Comparison of ENCODE assay signal across 8 mouse cellular contexts in the genomic region with DNA sequence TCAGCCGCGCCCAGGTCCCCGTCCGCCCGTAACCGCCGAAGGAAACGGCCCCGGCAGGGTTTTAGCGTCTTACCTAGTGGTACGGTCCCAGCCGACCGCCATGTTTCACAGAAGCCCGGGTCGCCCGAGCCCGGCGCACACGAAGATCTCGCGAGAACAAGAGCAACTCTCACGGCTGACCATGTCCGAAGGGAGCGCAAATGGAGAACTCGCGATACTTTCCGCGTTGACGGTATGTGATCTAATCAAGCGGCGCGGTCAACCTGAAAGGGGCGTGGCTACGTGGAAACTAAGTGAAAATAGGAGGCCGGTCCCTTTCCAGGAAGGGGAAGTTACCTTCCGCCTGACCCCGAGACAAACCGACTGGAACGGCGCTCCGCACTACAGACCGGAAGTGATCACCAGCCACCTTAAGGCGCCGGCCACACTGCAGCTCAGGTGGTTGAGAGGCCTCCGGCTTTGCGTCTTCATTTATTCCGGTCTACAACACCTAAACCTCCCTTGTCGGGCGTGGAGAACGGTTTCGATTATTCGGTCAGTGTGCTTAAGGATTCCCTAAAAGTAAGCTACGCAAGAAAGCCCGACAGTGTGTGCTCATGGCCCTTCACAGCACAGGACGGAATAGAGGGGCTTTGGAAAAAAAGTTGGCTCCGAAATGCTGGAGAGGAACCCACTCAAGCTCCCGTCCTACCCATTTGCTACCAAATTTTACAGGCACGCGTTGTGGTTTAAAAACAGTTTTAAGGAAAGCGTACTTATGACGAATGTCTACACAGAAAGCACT. TPM values are rescaled to one million over a fixed set of nuclear protein-coding genes. Genes with fewer than 3 reads are reported as not detected.
DNase-seq lines count a peak whose midpoint lies in the region; ATAC-seq and TF ChIP-seq lines count a peak whose summit lies in the region.

A gene (minus strand): TSS at position 478 of the 784 bp plus-strand sequence.

- H3K27me3 ChIP-seq in MEL (ENCODE audit: control insufficient read depth in 1 of 2, insufficient read depth in 2 of 2, low read length in 2 of 2): no peaks in the 10 kb centered on the region
- H3K27me3 ChIP-seq in cerebellum, adult 2 months (ENCODE audit: control insufficient read depth, insufficient read depth, low read length): no peaks in the 10 kb centered on the region
- no peaks in the 10 kb centered on the region for H3K27me3 ChIP-seq in forebrain, postnatal 0 days (ENCODE audit: insufficient read depth, low read length)
- no peaks in the 10 kb centered on the region for H3K27me3 ChIP-seq in lung, embryonic 15.5 days

- peak within 1 kb of the TSS; percentile 61 for H3K4me2 ChIP-seq in forebrain, postnatal 0 days (ENCODE audit: low read depth)
- H3K4me2 ChIP-seq in lung, embryonic 15.5 days: peak within 1 kb of the TSS; percentile 71

- TF ChIP-seq EP300 in MEL (IDR thresholded peaks at IDR 0.05; ENCODE audit: low read depth in 1 of 2, low read length in 2 of 2): peak; percentile 11 to 46; a peak in 2 of 4 replicates

- peak within 1 kb of the TSS; percentile 75 for H3K27ac ChIP-seq in MEL (ENCODE audit: control insufficient read depth, low read depth, low read length)
- peak within 1 kb of the TSS; percentile 24 for H3K27ac ChIP-seq in cerebellum, adult 2 months (ENCODE audit: insufficient read depth, low read length)
- peak within 1 kb of the TSS; percentile 85 for H3K27ac ChIP-seq in forebrain, postnatal 0 days (ENCODE audit: low read depth, low read length)
- peak within 1 kb of the TSS; percentile 81 for H3K27ac ChIP-seq in lung, embryonic 15.5 days

- H3K36me3 ChIP-seq in MEL (ENCODE audit: control insufficient read depth in 1 of 2, insufficient read depth in 2 of 2, low read length in 2 of 2): peaks cover 2 to 24% of the 10 kb centered on the region in 2 experiments; a peak in 3 of 4 replicates
- H3K36me3 ChIP-seq in forebrain, postnatal 0 days (ENCODE audit: insufficient read depth): no peaks in the 10 kb centered on the region
- H3K36me3 ChIP-seq in lung, embryonic 15.5 days: no peaks in the 10 kb centered on the region

- H3K9ac ChIP-seq in MEL (ENCODE audit: control insufficient read depth, low read depth, low read length, poor library complexity, severe bottlenecking): peak within 1 kb of the TSS; percentile 89
- peak within 1 kb of the TSS; percentile 92 for H3K9ac ChIP-seq in forebrain, postnatal 0 days
- H3K9ac ChIP-seq in lung, embryonic 15.5 days: peak within 1 kb of the TSS; percentile 99

- peaks cover 0 to 6% of the 10 kb centered on the region in 2 experiments; a peak in 2 of 4 replicates for H3K4me1 ChIP-seq in MEL (ENCODE audit: control insufficient read depth in 1 of 2, insufficient read depth in 2 of 2, low read length in 2 of 2)
- no peaks in the 10 kb centered on the region for H3K4me1 ChIP-seq in cerebellum, adult 2 months (ENCODE audit: control insufficient read depth, insufficient read depth, low read length)
- peaks cover 4% of the 10 kb centered on the region; the same call in 1 of the 2 replicates for H3K4me1 ChIP-seq in forebrain, postnatal 0 days (ENCODE audit: insufficient read depth)
- H3K4me1 ChIP-seq in lung, embryonic 15.5 days: peaks cover 17% of the 10 kb centered on the region

- H3K9me3 ChIP-seq in MEL (replicated peaks; ENCODE audit: insufficient read depth, low read length): no peaks in the 10 kb centered on the region
- H3K9me3 ChIP-seq in forebrain, postnatal 0 days (ENCODE audit: low read length): no peaks in the 10 kb centered on the region
- H3K9me3 ChIP-seq in lung, embryonic 15.5 days: no peaks in the 10 kb centered on the region

- no peak for TF ChIP-seq CTCF in MEL (IDR thresholded peaks at IDR 0.05 in 2 of 3, conservative IDR thresholded peaks at IDR 0.05 in 1 of 3; ENCODE audit: control insufficient read depth in 1 of 3, insufficient read depth in 1 of 3, low read depth in 2 of 3, low read length in 3 of 3, poor library complexity in 1 of 3, severe bottlenecking in 1 of 3)
- no peak for TF ChIP-seq CTCF in cerebellum, adult 2 months (IDR thresholded peaks at IDR 0.05; ENCODE audit: borderline replicate concordance, insufficient read depth, low read depth, low read length)
- no peak for TF ChIP-seq CTCF in forebrain, postnatal 0 days (IDR thresholded peaks at IDR 0.05; ENCODE audit: low read depth)

- peak within 1 kb of the TSS; percentile 88 to 90 for H3K4me3 ChIP-seq in MEL (ENCODE audit: control insufficient read depth in 1 of 2, insufficient read depth in 1 of 2, low read depth in 2 of 2, low read length in 2 of 2)
- H3K4me3 ChIP-seq in cerebellum, adult 2 months (replicated peaks; ENCODE audit: insufficient read depth, low read depth, low read length): peak within 1 kb of the TSS; percentile 87
- H3K4me3 ChIP-seq in forebrain, postnatal 0 days (ENCODE audit: low read depth, low read length): peak within 1 kb of the TSS; percentile 77
- H3K4me3 ChIP-seq in lung, embryonic 15.5 days: peak within 1 kb of the TSS; percentile 97

- peak; percentile 100 for DNase-seq in MEL (ENCODE audit: low read depth, low spot score)
- peak; percentile 97 to 99 for DNase-seq in cerebellum, adult 2 months
- DNase-seq in forebrain, postnatal 0 days: peak; percentile 98
- DNase-seq in heart, postnatal 4 days: peak; percentile 97
- peak; percentile 99 for DNase-seq in layer of hippocampus, adult 8-10 months (ENCODE audit: low spot score in 2 of 2)
- peak; percentile 98 for DNase-seq in ovary, adult 18-20 months (ENCODE audit: low spot score)
- DNase-seq in thymus, postnatal 0 days (ENCODE audit: low spot score): peak; percentile 96

- under 1% methylated on average over 61 of the region's 61 CpGs for WGBS in cerebellum, adult 2 months
- 1% methylated on average over 61 of the region's 61 CpGs for WGBS in forebrain, postnatal 0 days
- under 1% methylated on average over 61 of the region's 61 CpGs for WGBS in lung, embryonic 15.5 days

- TF ChIP-seq RAD21 in MEL (IDR thresholded peaks at IDR 0.05; ENCODE audit: low read depth, low read length): no peak

- H3K79me2 ChIP-seq in MEL (ENCODE audit: control insufficient read depth, insufficient read depth, low read length, poor library complexity): peaks cover 45% of the 10 kb centered on the region

- TF ChIP-seq POLR2A in MEL (IDR thresholded peaks at IDR 0.05; ENCODE audit: control insufficient read depth in 1 of 2, insufficient read depth in 1 of 2, low read depth in 1 of 2, low read length in 2 of 2, poor library complexity in 1 of 2): peak; percentile 94 to 97
- TF ChIP-seq POLR2A in cerebellum, adult 2 months (IDR thresholded peaks at IDR 0.05; ENCODE audit: borderline replicate concordance, insufficient read depth, low read length): peak; percentile 71; the same call in 1 of the 2 replicates

- peak; percentile 98 for ATAC-seq in forebrain, postnatal 0 days
- peak; percentile 99 for ATAC-seq in lung, embryonic 15.5 days (ENCODE audit: borderline replicate concordance, extremely low read depth, low FRiP score, low TSS enrichment)

TF ChIP-seq in MEL, 35 proteins besides CTCF, POLR2A, EP300 and RAD21 (continues in another document):
- TF ChIP-seq NRF1 (IDR thresholded peaks at IDR 0.05; ENCODE audit: insufficient read depth, low read depth, low read length, poor library complexity, severe bottlenecking): no peak
- peak; percentile 92 for TF ChIP-seq ELF1 (IDR thresholded peaks at IDR 0.05; ENCODE audit: low read depth, low read length)
- peak; percentile 47; the same call in 1 of the 2 replicates for TF ChIP-seq MAZ (IDR thresholded peaks at IDR 0.05; ENCODE audit: low read depth, low read length)
- TF ChIP-seq GABPA (IDR thresholded peaks at IDR 0.05; ENCODE audit: low read depth, low read length): no peak
- TF ChIP-seq SMC3 (IDR thresholded peaks at IDR 0.05; ENCODE audit: low read depth, low read length): no peak
- TF ChIP-seq ZC3H11A (IDR thresholded peaks at IDR 0.05; ENCODE audit: low read depth, low read length): no peak
- no peak; the same call in 1 of the 2 replicates for TF ChIP-seq CHD1 (IDR thresholded peaks at IDR 0.05; ENCODE audit: low read depth, low read length)
- TF ChIP-seq MAX (IDR thresholded peaks at IDR 0.05; ENCODE audit: low read length): peak; percentile 74
- TF ChIP-seq SIN3A (IDR thresholded peaks at IDR 0.05; ENCODE audit: low read length): peak; percentile 83
- TF ChIP-seq ZNF384 (IDR thresholded peaks at IDR 0.05; ENCODE audit: low read depth, low read length): no peak
- no peak; the same call in 1 of the 2 replicates for TF ChIP-seq USF1 (IDR thresholded peaks at IDR 0.05; ENCODE audit: low read depth, low read length)
- TF ChIP-seq JUND (IDR thresholded peaks at IDR 0.05; ENCODE audit: low read depth, low read length): no peak
- no peak for TF ChIP-seq POLR2AphosphoS5 (IDR thresholded peaks at IDR 0.05; ENCODE audit: borderline replicate concordance, low read depth, low read length)
- TF ChIP-seq TAL1 (IDR thresholded peaks at IDR 0.05; ENCODE audit: low read length): no peak
- TF ChIP-seq MEF2A (IDR thresholded peaks at IDR 0.05; ENCODE audit: extremely low read depth, insufficient replicate concordance, low read depth, low read length, poor library complexity, severe bottlenecking): no peak
- peak; percentile 52; the same call in 1 of the 2 replicates for TF ChIP-seq KAT2A (conservative IDR thresholded peaks at IDR 0.05; ENCODE audit: low read depth, low read length)
- no peak for TF ChIP-seq UBTF (IDR thresholded peaks at IDR 0.05; ENCODE audit: borderline replicate concordance, insufficient read depth, low read depth, low read length)
- TF ChIP-seq MXI1 (IDR thresholded peaks at IDR 0.05; ENCODE audit: low read depth, low read length): peak; percentile 68
- TF ChIP-seq USF2 (IDR thresholded peaks at IDR 0.05; ENCODE audit: borderline replicate concordance in 1 of 2, insufficient read depth in 1 of 2, low read depth in 1 of 2, low read length in 2 of 2): no peak
- TF ChIP-seq ZKSCAN1 (IDR thresholded peaks at IDR 0.05; ENCODE audit: low read depth, low read length): no peak
- peak; percentile 97 for TF ChIP-seq CHD2 (IDR thresholded peaks at IDR 0.05; ENCODE audit: low read length)

RNA-seq across cellular contexts. Expression of the gene that starts here (rescaled TPM):
- total RNA-seq in MEL (2012; rRNA removed): 81.0 and 84.9 TPM in 2 replicates
- polyA plus RNA-seq in MEL (2012; ENCODE audit: insufficient read depth in 1 of 2, insufficient read length in 2 of 2, low read depth in 1 of 2, low replicate concordance in 2 of 2, missing spikeins in 1 of 2): 10 to 100 TPM in 1 of 2 experiments, not detected in 1; 41.8 TPM
- 57.9 and 59.0 TPM in 2 replicates for polyA plus RNA-seq in cerebellum, adult 2 months (2012; rRNA removed)
- total RNA-seq in forebrain, postnatal 0 days (2014; rRNA removed): 115 and 125 TPM in 2 replicates
- polyA plus RNA-seq in forebrain, postnatal 0 days (2015; fragmentation: Nextera tagmentation; extraction: Ambion mirVana): 173 and 177 TPM in 2 replicates
- total RNA-seq in heart, postnatal 4 days (2021): 10 to 100 TPM; 79.9 to 81.0 TPM
- 10 to 100 TPM; 56.9 to 81.3 (median 72.5) TPM for total RNA-seq in layer of hippocampus, adult 8-10 months (2022)
- polyA plus RNA-seq in lung, embryonic 15.5 days (2015; fragmentation: Nextera tagmentation; extraction: Ambion mirVana): 201 and 202 TPM in 2 replicates
- polyA plus RNA-seq in thymus, postnatal 0 days (2015; fragmentation: Nextera tagmentation; extraction: Ambion mirVana): 140 and 148 TPM in 2 replicates

Comparison
In these comparisons a context has a peak if more than half of its experiments do, and no peak if none do; other contexts are left out.
1. Peak in every context shown above with its lines: DNase-seq, ATAC-seq, H3K4me3 ChIP-seq and H3K27ac ChIP-seq.
2. H3K27ac ChIP-seq: peak in every context shown above with its lines; median percentile 85 in forebrain, postnatal 0 days; 81 in lung, embryonic 15.5 days; 75 in MEL; 24 in cerebellum, adult 2 months.